Mouse (Mus musculus) urinary bladder, postnatal 14 days (tissue): ENCODE data around the gene Olfr248.
"Not testable (repeated sequence)": the region's sequence is repeated elsewhere in the genome, so short reads cannot be mapped to it uniquely, and the experiment has no call there.

Experiments used
- DNase-seq: peaks from one replicate; pipeline ENCODE4 v3.0.0; 2021; ENCODE audit warnings: low spot score

The Olfr248 gene

DNA sequence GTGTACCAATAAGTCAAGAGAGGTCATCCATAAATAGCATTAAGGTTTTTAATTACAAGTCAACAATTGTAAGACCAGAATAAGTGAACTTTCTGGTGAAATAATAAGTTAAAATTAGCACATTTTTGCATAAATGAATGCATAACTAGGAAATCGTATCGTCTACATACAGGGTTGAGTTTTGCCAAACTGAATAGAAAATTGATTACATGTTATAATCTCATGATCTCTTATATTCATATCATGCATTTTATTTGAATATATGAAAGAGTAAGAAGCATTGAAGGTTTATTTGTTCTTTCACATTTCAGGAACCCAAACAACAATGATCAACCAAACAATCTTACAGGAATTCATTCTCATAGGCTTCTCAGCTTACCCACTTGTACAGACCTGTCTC is at the start of gene Olfr248:
TSS of gene Olfr248 (plus strand) at position 301 of the 400 bp plus-strand sequence.
- no peak for DNase-seq

DNA sequence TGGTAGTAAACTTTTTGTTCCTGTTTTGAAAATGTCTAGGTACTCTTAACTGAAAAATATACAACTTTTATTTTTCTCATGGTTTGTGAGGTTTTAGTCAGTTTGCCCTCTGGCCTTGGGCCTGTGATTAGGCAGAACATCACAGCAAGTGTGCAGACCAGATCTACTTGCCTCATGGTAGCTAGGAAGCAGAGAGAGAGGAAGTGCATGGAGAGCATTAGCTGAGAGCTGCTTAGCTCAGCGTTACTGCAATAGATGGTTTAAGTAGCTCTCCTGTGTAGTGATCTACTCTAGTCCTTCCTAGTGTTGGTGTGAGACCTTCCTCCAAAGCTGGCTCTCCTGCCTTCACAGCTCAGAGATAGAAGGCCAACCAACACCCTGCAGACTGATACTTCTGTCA is 37.2 kb upstream of the Olfr248 start:
- DNase-seq = not testable (repeated sequence)

DNA sequence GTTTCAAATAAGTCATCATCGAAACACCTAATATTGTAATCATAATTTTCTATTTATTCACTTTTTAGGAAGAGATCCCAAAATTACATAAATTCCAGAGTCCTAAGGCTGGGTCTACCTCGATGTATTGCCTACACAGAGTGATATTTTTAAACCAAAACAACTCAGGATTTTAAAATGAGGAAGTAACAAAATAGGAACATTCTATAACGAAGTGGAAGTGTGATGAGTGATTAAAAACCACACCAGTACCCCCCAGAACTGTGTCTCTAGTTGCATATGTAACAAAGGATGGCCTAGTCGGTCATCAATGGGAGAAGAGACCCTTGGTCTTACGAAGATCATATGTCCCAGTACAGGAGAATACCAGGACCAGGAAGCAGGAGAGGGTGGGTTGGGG is 36.2 kb upstream of the Olfr248 start:
- DNase-seq = no peak

DNA sequence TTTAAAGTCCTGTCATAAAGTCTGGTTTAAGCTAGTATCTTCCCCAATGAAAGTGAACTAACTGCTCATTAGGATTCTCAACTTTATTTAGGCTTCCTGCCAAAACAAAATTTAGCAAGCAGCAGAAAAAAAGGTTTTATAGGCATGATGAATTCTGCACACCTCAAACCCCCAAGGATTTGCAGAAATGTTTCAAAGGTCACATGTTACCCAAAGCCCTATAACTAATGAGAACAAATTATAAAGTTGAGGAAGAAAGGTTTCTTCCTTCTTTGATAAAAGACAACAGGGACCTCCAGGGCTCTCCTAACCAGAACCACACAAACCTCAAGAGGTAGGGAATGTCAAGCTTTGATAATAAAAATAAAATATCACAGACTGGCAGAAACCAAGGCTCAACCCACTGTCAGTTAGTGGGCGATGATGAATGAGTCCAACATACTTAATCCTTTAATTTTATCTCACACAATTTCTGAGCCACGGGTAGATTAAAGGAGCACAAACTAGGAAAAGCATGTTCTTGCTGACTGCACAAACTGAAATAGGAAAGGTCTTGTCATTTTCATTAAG is 25.9 kb upstream of the Olfr248 start, which contains the start of gene Olfr417:
TSS of gene Olfr417 (plus strand) at position 241 of the 570 bp plus-strand sequence.
- DNase-seq = no peak

DNA sequence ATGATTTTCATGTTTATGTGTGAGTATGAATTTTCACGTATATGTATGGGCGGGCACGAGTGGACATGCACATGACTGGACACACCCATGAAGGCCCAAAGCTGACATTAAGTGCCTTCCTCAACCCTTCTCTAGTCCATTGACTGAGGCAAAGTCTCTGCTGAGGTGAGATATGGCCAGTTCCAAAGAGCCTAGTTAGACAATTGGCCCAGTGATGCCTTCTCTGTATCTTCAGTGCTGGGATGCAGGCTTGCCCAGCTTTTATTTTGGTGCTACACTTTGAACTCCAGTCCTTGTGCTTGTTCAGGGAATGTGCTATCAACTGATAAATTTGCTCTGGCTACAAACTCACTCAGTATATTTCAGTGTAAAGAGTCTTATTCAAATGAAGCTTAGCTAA is 17.0 kb upstream of the Olfr248 start:
- DNase-seq = no peak

DNA sequence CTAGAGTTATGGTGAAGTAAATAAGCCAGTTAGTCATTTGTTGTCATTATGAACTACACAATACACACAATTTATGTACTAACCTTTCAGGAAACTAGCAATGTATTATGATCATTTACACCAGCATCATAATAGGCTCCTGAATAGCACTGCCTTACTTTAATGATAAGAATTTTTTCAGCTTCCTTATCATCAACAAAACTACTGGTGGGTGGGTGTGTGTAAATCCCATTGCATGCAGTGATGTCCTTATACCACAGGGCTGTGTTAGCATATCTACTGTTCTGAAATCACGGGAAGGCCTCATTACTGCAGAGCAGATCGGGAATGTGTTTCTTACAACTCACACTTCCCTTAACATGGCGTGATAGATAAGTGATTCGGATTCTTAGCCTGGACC is 32.1 kb downstream of the Olfr248 start:
- DNase-seq = no peak

DNA sequence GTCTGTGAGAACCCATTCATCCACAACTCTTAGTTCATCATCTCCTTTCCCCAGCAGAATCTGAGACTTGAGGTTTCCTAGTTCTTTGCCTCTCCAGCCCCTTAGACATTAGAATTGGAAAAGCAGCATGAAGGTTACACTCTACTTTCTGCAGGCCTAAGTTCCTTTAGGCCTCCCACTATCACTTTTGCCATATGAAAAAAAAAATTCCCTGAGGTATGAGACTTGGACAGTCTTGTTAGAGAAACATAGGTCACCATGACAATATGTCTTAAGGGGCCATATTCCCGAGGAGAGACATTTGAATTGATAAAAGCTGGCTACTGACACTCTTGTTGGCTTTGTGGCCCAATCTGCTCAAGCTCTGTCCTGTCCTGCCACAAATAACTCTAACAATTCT is 32.9 kb downstream of the Olfr248 start, which contains the start of gene Olfr414:
TSS of gene Olfr414 (plus strand) at position 301 of the 400 bp plus-strand sequence.
- no peak for DNase-seq

DNA sequence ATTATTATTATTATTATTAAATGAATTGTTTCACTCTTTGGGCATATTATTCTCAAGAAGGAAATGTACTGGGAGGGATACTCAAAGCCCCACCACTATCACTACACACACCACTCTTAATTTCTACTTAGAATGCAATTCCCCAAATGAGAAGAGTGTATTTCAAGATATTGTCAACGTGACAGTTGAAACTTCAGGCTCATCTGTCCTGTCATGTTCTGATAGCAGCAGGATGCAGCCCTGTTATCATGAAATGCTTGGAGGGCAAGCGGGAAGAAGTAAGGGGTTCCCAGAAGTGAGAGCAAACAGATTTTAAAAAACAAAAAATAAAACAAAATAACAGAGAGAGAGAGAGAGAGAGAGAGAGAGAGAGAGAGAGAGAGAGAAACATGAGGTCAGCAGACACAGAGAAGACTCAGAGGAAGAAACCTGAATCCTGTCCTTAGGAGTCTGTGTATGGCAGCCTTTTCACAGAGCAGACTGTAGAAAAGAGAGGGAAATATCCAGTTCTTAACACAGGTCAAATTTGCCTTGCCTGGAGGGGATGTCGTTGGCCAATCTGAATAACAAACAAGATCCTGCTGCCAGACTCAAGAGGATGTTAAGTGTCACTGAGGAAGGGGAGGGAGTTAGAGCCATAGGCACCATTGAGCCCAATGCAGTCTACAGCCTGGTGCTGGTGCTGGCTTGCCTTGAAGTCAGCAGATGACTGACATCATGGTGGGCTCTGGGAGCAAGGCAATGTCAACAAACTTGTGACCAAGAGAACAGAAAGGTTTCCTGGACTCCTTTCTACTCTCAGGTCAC is 35.5 kb downstream of the Olfr248 start:
- no peak for DNase-seq

DNA sequence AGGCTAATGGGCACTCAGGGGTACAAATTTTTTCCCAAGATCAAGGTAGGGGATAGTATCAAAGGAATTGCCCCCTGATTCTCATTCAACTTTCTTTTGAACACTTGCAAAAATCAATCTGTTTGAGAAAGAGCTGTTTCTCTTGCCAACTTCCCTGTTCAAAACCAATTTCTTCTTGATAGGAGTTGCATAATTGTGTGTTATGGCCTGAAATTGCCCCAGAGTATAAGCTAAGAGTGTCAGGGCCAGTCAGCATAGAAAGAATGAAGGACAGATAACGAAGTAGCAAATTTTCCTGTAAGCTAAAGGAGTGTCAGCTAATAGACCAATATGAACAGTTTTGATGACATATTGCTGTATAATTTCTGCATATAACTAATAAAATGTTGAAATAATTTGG is 36.6 kb downstream of the Olfr248 start:
- DNase-seq = no peak

DNA sequence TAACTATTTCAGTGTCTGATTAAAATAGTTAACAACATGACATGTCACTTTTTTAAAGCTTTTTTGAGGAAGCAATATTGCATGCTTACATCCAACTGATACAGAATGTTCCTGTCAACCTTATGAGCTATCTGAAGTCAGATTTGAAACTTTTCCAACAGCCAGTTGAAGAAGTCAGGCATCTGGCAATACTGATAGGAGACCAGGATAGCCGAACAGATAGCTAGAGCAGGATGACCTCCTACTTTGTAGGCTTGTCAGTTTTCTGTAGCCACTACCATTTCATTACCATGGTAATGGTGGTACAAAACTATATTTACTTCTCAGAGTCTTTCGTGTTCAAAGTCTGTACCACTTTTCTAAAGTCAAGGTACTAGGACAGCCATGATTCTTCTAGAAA is 37.6 kb downstream of the Olfr248 start:
- DNase-seq = no peak

DNA sequence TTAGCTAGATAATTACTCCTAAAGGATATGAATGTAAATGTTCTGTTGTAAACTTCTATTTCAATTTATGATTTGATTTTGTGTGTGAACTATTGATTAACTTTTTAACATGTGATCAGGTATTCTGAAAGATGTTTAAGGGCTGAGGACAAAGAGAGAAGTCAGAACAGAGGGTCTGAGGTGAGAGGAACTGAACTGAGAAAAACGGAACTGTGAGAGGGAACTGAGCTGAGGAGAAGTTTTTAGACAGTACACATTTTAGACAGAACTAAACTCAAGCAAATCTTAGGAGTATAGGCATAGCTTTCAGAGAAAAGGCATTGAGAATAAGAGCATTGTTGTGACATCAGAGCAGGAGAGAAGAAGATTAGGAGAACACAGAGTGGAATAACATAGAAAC is 43.3 kb downstream of the Olfr248 start:
- DNase-seq = no peak
